Mouse (Mus musculus) inflammation-experienced regulatory T-cells, adult 6 months (primary cell): ENCODE measurements at regions not wholly inside any gene's neighbourhood (a gene's known extent, or its start where the extent isn't known, plus 50 kb on each side); places are given as distances from the start of the nearest gene placed in this dataset.

Experiments
- ATAC-seq: one replicate; pipeline ENCODE4 v1.8.0; 2017

DNA sequence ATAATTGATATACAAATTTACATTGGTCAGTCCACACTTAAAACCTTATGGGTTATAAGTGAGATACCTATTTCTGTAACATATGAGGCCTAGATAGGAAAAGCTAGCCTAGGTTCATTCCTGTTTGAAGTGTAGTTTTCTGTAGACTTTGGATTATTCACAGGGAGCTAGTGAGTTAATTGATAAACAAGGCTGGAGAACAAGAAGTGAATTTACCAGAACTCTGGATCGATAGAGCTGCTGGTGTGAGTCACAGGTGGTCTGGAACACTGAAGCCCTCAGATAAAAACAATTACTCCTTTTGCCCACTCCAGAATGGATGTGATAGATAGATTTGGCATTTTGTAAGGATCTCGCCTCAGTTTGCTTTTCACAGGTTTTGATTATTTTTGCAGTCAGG, 62.0 kb upstream of the Rtl1 start:
- no peak for ATAC-seq

GRCm38 (mm10) chr12:109674766-109675165, 74.6 kb upstream of the Rtl1 start:
- no peak for ATAC-seq

DNA sequence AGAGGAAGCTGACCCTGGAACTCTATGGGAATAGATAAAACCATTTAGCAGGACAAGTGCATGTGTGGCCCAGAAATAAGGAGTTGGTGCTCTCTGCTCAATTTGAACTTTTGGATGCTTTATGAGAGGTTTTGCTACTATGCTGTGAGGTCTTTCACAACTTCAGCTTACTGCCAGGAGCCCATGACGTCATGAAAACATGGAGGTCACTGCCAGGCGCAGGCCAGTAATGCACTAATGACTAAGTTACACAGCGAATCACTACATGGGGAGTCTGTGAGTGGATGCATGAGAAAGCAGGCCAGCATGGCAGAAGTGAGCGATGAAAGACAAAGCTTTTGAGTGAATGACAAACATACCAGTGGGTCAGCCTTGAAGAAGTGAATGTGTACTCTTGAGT, 93.9 kb upstream of the Rtl1 start:
- no peak for ATAC-seq

GRCm38 (mm10) chr12:109694801-109695430, 94.8 kb upstream of the Rtl1 start:
- ATAC-seq: no peak

DNA sequence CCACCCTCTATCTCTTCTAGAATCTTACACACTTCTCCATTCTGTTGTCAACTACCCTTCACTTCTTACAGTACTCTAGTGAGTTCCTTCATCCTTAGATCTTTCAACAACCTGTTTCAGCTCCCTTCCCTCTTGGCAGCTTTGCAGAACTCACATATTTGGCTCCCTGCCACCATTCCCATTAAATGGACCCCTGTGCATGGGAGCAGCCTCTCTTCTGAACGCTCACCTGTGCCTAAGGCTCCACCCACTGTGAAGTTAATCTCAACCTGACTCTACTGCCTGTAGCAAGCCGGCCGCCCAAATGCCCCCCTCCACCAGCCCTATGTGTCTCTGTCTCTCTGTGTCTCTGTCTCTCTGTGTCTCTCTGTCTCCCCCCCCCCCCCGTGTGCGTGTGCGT, 106.7 kb upstream of the Rtl1 start:
- ATAC-seq: no peak

DNA sequence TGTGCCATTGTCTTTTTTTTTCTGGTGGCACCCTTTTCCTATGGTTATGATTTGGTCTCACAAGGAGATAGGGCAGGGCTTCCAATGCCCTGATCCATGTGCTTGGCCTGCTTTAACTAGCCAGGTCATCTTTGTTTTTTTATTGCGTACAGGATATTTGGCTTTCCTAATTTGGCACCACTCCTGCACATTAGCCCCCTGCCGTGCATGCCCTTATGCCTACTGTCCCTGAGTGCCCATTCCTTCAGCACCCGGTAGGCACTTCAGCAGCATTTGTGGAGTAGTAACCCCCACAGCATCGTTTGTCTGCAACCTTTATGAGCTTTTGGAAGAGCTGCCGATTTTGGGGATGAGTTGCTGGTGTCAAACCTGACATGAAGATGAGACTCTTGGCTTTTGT, 109.5 kb upstream of the Rtl1 start:
- no peak for ATAC-seq

- no peak for ATAC-seq
Measured at GRCm38 (mm10) chr12:109711392-109711791, 111.3 kb upstream of the Rtl1 start.

DNA sequence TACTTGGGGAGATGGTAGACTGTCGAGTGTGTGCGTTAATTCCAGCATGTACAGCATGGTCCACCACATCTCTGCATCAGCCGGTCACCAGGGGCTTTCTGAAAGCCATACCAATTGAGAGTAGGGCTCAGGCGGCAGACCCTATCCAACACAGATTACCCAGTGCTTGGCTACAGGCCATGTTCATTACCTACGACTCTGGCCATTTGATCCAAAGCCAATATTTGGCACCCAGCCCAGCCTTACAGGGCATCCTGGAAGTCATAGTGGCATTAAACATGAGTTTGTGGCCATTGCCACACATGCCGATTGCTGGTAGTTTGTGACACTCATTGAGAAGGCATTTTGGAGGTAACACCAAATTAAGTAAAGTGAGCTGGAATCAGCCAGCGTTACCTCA, 111.8 kb upstream of the Rtl1 start:
- no peak for ATAC-seq

- no peak for ATAC-seq
Measured at GRCm38 (mm10) chr12:109712386-109712785, 112.3 kb upstream of the Rtl1 start.

DNA sequence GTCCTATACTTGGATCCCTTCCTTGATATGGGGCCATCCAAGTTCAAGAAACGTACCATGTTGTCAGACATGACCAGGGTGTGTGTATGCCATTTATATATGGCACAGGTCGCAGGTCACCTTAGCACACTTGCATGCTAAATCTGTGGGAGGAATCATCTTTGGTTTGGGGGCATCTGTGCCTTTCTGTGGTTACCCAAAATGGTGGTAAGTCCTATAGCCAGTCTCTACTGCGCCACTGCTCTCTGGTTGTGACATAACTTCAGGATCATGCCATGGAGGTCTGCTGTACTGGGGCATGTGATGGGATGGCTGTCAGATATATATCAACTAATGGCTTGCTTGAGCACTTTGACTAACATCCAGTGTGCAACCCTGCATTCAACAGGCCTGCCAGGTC, 112.9 kb upstream of the Rtl1 start:
- ATAC-seq: no peak

GRCm38 (mm10) chr12:109714061-109714460, 113.9 kb upstream of the Rtl1 start:
- ATAC-seq: no peak

- no peak for ATAC-seq
Measured at GRCm38 (mm10) chr12:109716991-109717390, 116.9 kb upstream of the Rtl1 start.

DNA sequence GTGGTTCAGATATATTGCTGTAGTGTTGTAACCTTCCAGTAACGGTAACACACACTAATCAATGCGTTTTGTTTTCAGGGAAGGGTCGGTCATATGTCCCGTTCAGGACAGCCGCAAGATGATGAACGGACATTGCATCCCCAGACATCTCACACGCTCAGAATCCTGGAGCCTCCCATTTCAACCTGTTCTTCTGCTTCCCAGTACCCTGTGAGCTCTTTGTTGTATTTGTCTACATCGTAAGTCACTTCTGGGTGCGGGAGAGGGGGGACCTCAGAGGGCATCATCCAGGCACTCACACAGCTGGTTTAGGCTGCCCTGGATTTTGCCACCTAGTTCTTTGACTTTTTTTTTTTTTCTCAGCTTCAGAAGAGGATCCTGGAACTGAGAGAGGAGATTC, 117.9 kb upstream of the Rtl1 start:
- ATAC-seq: no peak

DNA sequence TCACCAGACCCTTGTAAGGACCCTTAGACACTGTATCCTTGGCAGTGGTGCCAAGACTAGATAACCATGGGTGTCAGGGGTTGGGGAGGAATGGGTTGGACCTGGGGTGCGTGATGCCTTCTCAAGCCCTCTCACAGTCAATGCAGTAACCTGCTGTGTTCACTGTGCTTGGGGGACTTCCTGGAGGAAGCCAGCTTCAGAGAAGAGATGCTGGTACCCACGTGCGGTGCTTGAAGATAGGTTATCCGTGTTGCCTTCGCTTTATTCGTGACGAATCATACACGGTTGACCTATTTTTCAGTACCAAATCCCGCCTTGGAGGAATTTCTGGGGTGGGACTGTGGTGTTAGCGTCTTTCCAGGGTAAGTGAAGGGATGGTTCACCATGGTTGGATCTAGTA, 138.1 kb upstream of the Rtl1 start:
- ATAC-seq: no peak

DNA sequence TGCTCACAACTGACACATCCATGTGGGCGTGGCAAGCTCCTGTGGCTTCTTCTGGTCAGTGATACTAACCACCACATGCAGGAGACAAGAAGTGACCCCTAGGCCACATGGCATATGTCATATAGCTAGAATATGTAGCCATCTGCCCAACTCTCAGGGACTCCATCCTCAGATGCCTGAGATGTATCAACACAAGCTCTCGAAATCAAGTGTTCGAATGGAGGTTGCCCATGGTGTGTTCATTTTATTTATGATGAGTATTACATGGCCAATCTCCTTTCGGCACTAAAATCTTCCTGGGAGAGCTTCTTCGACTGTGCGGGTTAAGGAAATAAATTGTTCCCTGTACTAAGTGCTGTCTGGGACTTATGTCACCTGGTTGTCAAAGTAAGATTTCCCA, 138.8 kb upstream of the Rtl1 start:
- ATAC-seq: no peak

- no peak for ATAC-seq
Measured at GRCm38 (mm10) chr12:109742486-109742885, 142.4 kb upstream of the Rtl1 start.

DNA sequence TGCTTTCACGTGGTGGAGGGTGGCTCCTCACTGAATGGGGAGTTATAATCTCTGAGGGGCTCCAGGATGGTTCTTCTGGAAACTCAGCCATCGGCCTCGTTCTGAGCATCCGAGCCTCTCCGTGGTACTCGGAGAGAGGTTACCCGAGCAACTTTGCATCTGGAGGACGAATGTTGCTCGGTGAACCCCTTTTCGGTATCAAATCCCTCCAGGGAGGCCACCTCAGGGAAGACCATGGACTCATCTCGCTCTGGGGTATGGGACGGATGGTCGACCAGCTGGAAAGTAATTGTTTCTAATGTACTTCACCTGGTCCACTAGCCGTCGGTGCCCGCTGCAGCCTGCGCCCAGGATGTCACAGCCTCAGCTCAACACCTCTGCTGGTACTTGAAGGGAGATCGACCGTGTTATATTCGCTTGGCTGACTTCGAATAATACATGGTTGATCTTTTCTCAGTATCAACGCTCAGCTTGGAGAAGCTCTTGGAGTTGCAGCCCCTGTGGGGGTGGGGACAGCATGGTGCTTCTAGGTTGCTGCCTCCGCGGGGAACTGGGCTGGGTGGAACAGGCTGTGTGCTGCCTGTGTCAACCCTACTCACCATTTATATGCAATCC, 143.0 kb upstream of the Rtl1 start:
- ATAC-seq: no peak

DNA sequence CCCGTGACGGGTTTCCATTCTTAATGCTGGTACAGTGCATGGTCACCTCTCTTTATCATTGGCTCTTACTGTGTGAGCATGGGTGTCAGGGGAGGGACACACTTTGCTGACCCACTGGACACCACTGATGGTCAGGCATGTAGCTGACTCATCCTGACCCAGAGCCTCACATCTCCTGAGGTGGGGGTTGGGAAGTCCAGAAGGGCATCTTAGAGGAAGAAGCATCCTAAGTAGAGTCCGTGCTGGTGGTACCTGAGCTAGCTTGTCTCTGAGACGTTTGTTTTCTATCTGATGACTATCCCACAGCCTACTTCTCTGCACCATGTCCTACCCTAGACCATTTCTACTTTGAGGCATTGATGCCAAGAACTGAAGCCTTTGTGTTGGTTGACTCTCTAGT, 144.1 kb upstream of the Rtl1 start:
- no peak for ATAC-seq

GRCm38 (mm10) chr12:109745731-109746484, 145.8 kb upstream of the Rtl1 start:
- ATAC-seq: no peak

- no peak for ATAC-seq
Measured at GRCm38 (mm10) chr12:109747201-109747600, 147.1 kb upstream of the Rtl1 start.

DNA sequence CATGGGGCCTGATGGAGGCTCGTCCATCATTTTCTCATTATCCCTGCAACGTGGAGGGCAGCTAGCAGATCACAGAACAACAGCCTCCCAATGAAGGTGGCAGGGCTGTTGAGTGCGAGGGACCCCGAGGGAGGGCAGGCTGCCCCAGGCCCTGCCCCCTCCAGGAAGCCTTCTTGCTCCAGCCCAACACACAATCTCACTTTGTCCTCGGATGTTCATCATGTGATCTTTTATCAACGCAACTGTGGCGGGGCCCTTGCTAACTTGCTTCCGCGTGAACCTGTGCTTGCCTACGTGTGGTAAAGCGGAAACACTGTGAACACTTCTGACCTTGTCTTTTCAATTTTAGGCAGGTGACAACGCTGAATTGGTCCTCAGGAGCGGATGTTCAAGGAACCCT, 147.6 kb upstream of the Rtl1 start:
- no peak for ATAC-seq

DNA sequence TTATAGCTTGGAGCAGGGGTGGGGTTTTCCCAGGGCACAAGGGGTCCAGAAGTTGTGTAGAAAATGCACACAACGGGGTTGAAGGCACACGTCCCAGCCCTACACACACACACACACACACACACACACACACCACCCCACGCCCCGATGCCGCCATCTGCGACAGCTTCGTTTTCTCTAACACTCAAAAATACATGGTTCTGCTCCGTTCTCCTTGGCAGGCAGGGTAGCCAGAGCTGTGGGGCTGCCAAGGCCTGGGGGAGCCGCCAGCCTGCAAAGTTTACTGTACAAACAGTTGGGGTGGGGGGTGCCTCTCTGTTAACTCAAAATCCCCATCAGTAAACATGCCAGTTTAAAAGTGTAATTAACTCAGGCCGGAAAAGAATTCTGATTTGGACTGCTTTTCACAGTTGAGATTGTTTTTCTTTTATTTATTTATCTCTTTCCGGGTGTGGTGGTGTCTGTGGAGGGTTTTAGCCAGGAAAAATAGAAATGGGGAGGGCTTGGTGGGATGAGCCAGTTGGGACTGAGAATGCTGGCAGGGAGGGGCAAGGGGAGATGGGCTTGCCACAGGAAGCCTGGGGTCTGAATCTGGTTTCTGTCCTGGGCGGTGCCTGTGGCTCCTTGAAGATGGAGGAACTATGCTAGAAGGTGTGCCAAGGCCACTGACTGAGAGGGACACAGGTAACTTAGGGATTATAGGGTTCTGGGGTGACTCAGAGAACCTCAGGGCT, 148.4 kb upstream of the Rtl1 start:
- ATAC-seq: no peak

- ATAC-seq: no peak
Measured at GRCm38 (mm10) chr12:109749256-109749655, 149.1 kb upstream of the Rtl1 start.
